Mouse (Mus musculus) megakaryocyte, embryonic 14.5 days (primary cell): ENCODE data around the gene Aldh8a1.

Experiments
- FLI1 ChIP-seq: IDR thresholded peaks from 2 replicates; pipeline ENCODE4 v1.6.1; 2012; ENCODE audit warnings: low read length, inconsistent platforms, mixed read lengths
- GATA1 ChIP-seq: IDR thresholded peaks from 3 replicates; pipeline ENCODE4 v1.6.1; 2012; ENCODE audit warnings: mixed read lengths, low read length, inconsistent platforms, borderline replicate concordance

DNA sequence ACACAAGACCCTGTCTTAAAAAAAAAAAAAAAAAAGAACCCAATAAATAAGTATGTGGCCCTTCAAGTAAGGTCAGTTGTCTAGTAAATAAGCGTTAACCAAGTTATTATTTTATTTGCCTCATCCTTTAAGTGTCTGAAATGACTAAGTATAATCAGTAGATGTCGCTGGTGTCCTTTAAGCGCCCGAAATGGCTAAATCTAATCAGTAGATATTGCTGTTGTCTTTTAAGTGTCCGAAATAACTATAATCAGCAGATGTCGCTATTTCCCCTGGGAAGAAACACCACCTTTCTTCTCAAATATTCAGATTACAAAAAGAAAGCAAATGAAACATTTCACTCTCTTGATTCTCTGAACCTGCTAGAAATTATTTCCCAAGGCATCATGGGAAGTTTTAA, 5.8 kb downstream of the Aldh8a1 start:
- TF ChIP-seq GATA1 (no peak), FLI1 (no peak)
